Mouse (Mus musculus) forebrain, embryonic 11.5 days (tissue): Measurements from ENCODE around the gene Sell. TPM values are rescaled to one million over a fixed set of nuclear protein-coding genes. Genes with fewer than 3 reads are reported as not detected.

Experiments
- ATAC-seq: fragments of 200-750 bp; cut with Nextera tagmentation; replicated peaks from 2 replicates; pipeline ENCODE4 v1.8.0; 2017; ENCODE audit warnings: moderate TSS enrichment; ENCODE audit not compliant: low FRiP score
- DNase-seq: peaks from one replicate; pipeline ENCODE4 v3.0.0-alpha.2; 2017; ENCODE audit warnings: low spot score
- H3K27ac ChIP-seq: fragments of 300-500 bp; sonication (generic); 2 replicates; pipeline ENCODE4 v1.5.1; 2014; ENCODE audit warnings: low read depth, low read length
- H3K27me3 ChIP-seq: fragments of 300-500 bp; sonication (generic); 2 replicates; pipeline ENCODE4 v1.6.1; 2014; ENCODE audit warnings: mild to moderate bottlenecking, low read length, mixed read lengths; ENCODE audit not compliant: control insufficient read depth, insufficient read depth
- H3K36me3 ChIP-seq: fragments of 300-500 bp; sonication (generic); 2 replicates; pipeline ENCODE4 v1.6.1; 2014; ENCODE audit warnings: mild to moderate bottlenecking, low read length, moderate library complexity, mixed read lengths; ENCODE audit not compliant: control insufficient read depth, insufficient read depth
- H3K4me1 ChIP-seq: fragments of 300-500 bp; sonication (generic); replicated peaks from 2 replicates; pipeline ENCODE4 v1.6.1; 2014; ENCODE audit warnings: low read length, mixed read lengths; ENCODE audit not compliant: control insufficient read depth, insufficient read depth
- H3K4me2 ChIP-seq: fragments of 300-500 bp; sonication (generic); 2 replicates; pipeline ENCODE4 v1.6.1; 2014; ENCODE audit warnings: low read depth, mild to moderate bottlenecking, low read length, moderate library complexity, mixed read lengths; ENCODE audit not compliant: severe bottlenecking
- H3K4me3 ChIP-seq: fragments of 300-500 bp; sonication (generic); 2 replicates; pipeline ENCODE4 v1.5.1; 2014; ENCODE audit warnings: low read depth, low read length
- H3K9ac ChIP-seq: fragments of 300-500 bp; sonication (generic); 2 replicates; pipeline ENCODE4 v1.6.1; 2014; ENCODE audit warnings: low read length
- H3K9me3 ChIP-seq: fragments of 300-500 bp; sonication (generic); 2 replicates; pipeline ENCODE4 v1.6.1; 2016; ENCODE audit warnings: low read length, mixed read lengths; ENCODE audit not compliant: control insufficient read depth
- WGBS: fragments of 180-500 bp; shearing (Covaris S2); extraction: QIAGEN DNeasy Blood & Tissue Kit; methylation state at CpG from one replicate; pipeline ENCODE4 v1.1.7; 2014; 5-methylcytosine and 5-hydroxymethylcytosine counted together
- polyA plus RNA-seq: library from polyadenylated mRNA; unstranded; fragments of >200 nt; fragmentation: Nextera tagmentation; extraction: Ambion mirVana; gene quantifications from 2 replicates; pipeline ENCODE4 v1.2.1, GENCODE M21; 2014

Gene Sell
- polyA plus RNA-seq, 1 experiment from 2014 or later: not detected

GRCm38 (mm10) chr1:164077031-164077430 lies 15.2 kb downstream of the Sell start:
- Histone ChIP-seq H3K27me3 (no peaks in the 10 kb centered on the region), H3K27ac (no peak overlapping the region), H3K9ac (no peak overlapping the region), H3K36me3 (no peaks in the 10 kb centered on the region), H3K4me2 (no peak overlapping the region), H3K9me3 (no peaks in the 10 kb centered on the region), H3K4me3 (no peak overlapping the region), H3K4me1 (no peaks in the 10 kb centered on the region)
- ATAC-seq (no peak), DNase-seq (no peak)
- 87% methylated on average over 3 of the region's 3 CpGs for WGBS

- Histone ChIP-seq H3K4me3 (no peak overlapping the region), H3K4me1 (no peaks in the 10 kb centered on the region), H3K9me3 (no peaks in the 10 kb centered on the region), H3K27ac (no peak overlapping the region), H3K4me2 (no peak overlapping the region), H3K27me3 (no peaks in the 10 kb centered on the region), H3K9ac (no peak overlapping the region), H3K36me3 (no peaks in the 10 kb centered on the region)
- DNase-seq: no peak
- no peak for ATAC-seq
- WGBS: 93% methylated on average over 4 of the region's 4 CpGs
Measured at GRCm38 (mm10) chr1:164078323-164078741, 16.6 kb downstream of the Sell start.

DNA sequence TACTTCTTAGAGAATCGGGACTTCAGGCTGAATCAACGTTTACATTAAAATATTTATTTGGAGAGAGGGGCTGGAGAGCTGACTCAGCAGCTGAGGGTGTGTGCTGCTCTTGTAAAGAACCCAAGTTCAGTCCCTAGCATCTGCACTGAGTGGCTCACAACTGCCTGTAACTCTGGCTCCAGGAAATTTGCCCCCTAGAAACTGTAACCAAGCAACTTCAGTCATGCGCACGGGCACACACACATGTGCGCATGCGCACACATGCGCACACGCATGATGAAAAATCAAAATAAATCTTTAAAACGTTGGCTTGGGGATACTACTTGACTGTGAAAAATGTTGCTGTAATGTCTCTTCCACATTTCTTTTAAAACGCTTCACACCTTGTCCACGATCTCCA lies 17.3 kb downstream of the Sell start:
- H3K27ac ChIP-seq: no peak overlapping the region
- H3K4me2 ChIP-seq: no peak overlapping the region
- no peaks in the 10 kb centered on the region for H3K27me3 ChIP-seq
- no peak for ATAC-seq
- H3K9ac ChIP-seq: no peak overlapping the region
- H3K4me1 ChIP-seq: no peaks in the 10 kb centered on the region
- no peak for DNase-seq
- H3K36me3 ChIP-seq: no peaks in the 10 kb centered on the region
- H3K4me3 ChIP-seq: no peak overlapping the region
- WGBS: 87% methylated on average over 11 of the region's 11 CpGs
- no peaks in the 10 kb centered on the region for H3K9me3 ChIP-seq

GRCm38 (mm10) chr1:164083046-164083445 lies 21.3 kb downstream of the Sell start:
- Histone ChIP-seq H3K4me3 (no peak overlapping the region), H3K4me2 (no peak overlapping the region), H3K4me1 (no peaks in the 10 kb centered on the region), H3K27ac (no peak overlapping the region), H3K9ac (no peak overlapping the region), H3K9me3 (no peaks in the 10 kb centered on the region), H3K27me3 (no peaks in the 10 kb centered on the region), H3K36me3 (no peaks in the 10 kb centered on the region)
- DNase-seq: no peak
- WGBS: 86% methylated on average over 4 of the region's 4 CpGs
- ATAC-seq: no peak

DNA sequence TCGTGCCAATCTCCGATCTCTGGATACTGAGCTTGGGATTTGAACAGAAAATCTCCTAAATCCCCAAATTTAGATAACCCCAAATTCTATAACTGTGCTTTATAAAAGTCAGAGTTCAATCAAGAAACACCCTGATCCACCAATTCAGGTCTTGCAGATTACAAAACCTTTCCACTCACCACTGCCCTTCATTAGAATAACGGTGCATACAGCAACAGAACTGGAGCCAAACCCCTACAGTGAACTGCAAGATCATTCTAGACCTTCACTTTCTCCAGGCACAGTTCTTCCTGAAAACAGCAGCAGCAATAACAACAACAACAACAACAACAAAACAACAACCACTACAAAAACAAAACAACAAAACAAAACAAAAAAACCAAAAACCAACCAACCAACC lies 25.0 kb downstream of the Sell start:
- H3K4me2 ChIP-seq: no peak overlapping the region
- H3K27me3 ChIP-seq: no peaks in the 10 kb centered on the region
- no peak overlapping the region for H3K27ac ChIP-seq
- no peak overlapping the region for H3K9ac ChIP-seq
- DNase-seq (no peak), ATAC-seq (no peak)
- H3K4me1 ChIP-seq: no peaks in the 10 kb centered on the region
- H3K36me3 ChIP-seq: no peaks in the 10 kb centered on the region
- H3K4me3 ChIP-seq: no peak overlapping the region
- WGBS: 93% methylated on average over 3 of the region's 3 CpGs
- H3K9me3 ChIP-seq: no peaks in the 10 kb centered on the region

DNA sequence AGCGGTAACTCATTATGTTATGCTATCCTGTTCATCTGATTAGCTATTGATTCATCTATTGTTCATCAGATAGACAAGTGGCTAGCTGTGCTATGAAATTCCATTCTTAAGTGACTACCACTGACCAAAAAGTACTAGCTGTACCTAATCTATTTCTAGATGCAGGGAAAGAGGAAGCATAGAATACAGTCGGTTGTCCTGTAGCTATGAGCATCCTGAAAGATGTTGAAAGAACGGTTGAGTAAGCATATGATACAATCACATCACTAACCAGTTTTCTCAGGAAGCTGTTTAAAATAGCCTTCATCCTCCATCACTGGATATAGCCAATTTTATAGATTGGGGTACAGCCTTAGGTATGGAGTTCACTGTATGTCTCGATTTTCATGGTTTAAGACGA lies 26.1 kb downstream of the Sell start:
- WGBS: 92% methylated on average over 5 of the region's 5 CpGs
- Histone ChIP-seq H3K27ac (no peak overlapping the region), H3K36me3 (no peaks in the 10 kb centered on the region), H3K4me1 (no peaks in the 10 kb centered on the region), H3K27me3 (no peaks in the 10 kb centered on the region), H3K9ac (no peak overlapping the region), H3K9me3 (no peaks in the 10 kb centered on the region), H3K4me3 (no peak overlapping the region), H3K4me2 (no peak overlapping the region)
- no peak for DNase-seq
- no peak for ATAC-seq

- ATAC-seq: no peak
- no peak overlapping the region for H3K27ac ChIP-seq
- H3K27me3 ChIP-seq: no peaks in the 10 kb centered on the region
- 85% methylated on average over 6 of the region's 6 CpGs for WGBS
- H3K9ac ChIP-seq: no peak overlapping the region
- DNase-seq: no peak
- H3K4me3 ChIP-seq: no peak overlapping the region
- H3K4me2 ChIP-seq: no peak overlapping the region
- no peaks in the 10 kb centered on the region for H3K36me3 ChIP-seq
- no peaks in the 10 kb centered on the region for H3K4me1 ChIP-seq
- no peaks in the 10 kb centered on the region for H3K9me3 ChIP-seq
Measured at GRCm38 (mm10) chr1:164096780-164097179, 35.0 kb downstream of the Sell start.

GRCm38 (mm10) chr1:164097911-164098310 lies 36.1 kb downstream of the Sell start:
- no peak for ATAC-seq
- no peaks in the 10 kb centered on the region for H3K4me1 ChIP-seq
- no peaks in the 10 kb centered on the region for H3K9me3 ChIP-seq

GRCm38 (mm10) chr1:164098372-164098771 lies 36.6 kb downstream of the Sell start:
- H3K9me3 ChIP-seq: no peaks in the 10 kb centered on the region
- no peaks in the 10 kb centered on the region for H3K4me1 ChIP-seq
- no peak overlapping the region for H3K4me3 ChIP-seq
- H3K4me2 ChIP-seq: no peak overlapping the region
- ATAC-seq: no peak
- no peak overlapping the region for H3K9ac ChIP-seq
- H3K36me3 ChIP-seq: no peaks in the 10 kb centered on the region
- WGBS: 71% methylated on average over 2 of the region's 2 CpGs
- DNase-seq: no peak
- H3K27ac ChIP-seq: no peak overlapping the region
- H3K27me3 ChIP-seq: no peaks in the 10 kb centered on the region

More at GRCm38 (mm10) chr1:164097911-164098310, 36.1 kb downstream of the Sell start:
- H3K4me3 ChIP-seq: no peak overlapping the region
- H3K9ac ChIP-seq: no peak overlapping the region
- no peak overlapping the region for H3K27ac ChIP-seq
- DNase-seq: no peak
- H3K4me2 ChIP-seq: no peak overlapping the region
- no peaks in the 10 kb centered on the region for H3K27me3 ChIP-seq
- 89% methylated on average over 2 of the region's 2 CpGs for WGBS
- H3K36me3 ChIP-seq: no peaks in the 10 kb centered on the region
